Mouse (Mus musculus) monocyte, adult 2 months (primary cell): ENCODE results near the gene Itpr2.

ENCODE experiments used
- DNase-seq, 2 experiments: peaks; one replicate each; pipeline ENCODE4 v3.0.0; 2022; ENCODE audit warnings: low spot score in 2 of 2, low read depth in 1 of 2

Itpr2 gene

DNA sequence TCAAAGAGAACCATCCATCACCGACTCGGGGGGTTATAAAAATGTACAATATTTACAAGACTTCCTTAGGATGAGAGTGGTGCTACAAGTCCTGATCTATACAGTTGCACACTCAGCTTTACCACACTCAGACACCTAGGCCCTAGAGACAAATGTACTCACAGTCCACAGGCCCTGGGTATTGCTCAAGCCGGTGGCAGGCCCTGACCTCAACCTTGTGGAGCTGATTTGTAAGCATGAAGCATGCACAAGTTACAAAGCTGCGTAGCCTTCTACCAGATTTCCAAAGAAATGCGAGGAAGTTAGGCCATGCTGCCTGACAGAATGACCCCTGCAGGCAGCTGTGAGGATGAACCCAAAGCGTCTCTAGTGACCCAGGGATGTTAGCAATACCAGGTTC, 185.6 kb downstream of the Itpr2 start:
- no peak for DNase-seq

DNA sequence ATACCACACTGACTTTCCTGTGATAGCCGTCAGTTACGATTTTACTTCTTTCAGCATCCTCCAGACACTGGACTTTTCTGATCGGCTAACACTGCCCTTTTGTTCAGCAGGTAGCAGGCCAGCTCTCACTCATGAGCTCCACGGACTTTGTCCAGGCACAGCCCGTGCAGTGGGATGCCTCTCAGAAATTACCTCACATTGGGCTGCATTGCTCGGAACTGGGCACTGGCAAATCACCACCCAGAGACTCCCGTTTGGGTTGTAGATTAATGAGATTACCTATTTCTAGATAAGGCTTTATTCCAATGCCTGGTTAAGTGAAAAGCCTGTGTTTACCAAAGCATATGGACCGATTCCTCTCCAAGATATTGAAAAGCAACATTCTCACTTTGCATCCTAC, 186.9 kb downstream of the Itpr2 start:
- DNase-seq: no peak

GRCm38 (mm10) chr6:146314304-146314703, 187.7 kb downstream of the Itpr2 start:
- DNase-seq: no peak

DNA sequence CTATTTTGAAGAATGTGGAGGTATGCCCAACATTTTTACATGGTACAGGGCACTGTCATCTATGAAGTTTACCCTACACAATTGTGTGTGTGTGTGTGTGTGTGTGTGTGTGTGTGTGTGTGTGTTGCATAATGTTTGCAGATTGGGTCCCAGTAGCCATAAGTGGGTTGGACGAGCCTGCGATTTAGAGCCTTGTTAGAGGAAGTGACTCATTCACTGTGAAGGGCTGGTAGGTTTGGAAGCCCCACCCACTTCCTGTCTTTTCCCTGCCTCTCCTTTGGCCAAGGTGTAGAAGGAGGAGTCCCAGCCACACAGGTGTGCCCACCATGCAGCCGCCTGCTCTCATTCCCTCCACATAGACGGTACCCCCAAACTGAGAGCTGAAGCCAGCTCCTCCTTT, 188.6 kb downstream of the Itpr2 start:
- no peak for DNase-seq

- no peak for DNase-seq
These were observed 191.8 kb downstream of the Itpr2 start for GRCm38 (mm10) chr6:146310210-146310609.

- DNase-seq: no peak
These were observed 192.7 kb downstream of the Itpr2 start for GRCm38 (mm10) chr6:146309335-146309734.

DNA sequence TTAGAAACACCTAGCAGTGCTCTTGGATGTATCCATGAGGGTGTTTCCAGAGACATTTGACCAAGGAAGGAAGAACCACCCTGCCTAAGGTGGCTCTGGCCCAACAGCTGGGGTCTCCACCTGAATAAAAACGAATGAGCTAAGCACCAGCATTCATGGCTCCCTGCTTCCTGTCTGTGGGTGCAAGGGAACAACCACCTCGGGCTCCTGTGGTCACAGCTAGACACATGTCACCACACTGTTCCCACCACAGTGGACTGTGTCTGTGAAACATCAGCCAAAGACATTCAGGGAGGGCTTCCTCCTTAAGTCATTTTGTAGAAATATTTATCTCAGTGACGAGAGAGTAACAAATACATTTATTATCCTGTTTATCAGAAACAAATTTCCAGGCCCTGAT, 196.0 kb downstream of the Itpr2 start:
- no peak for DNase-seq

DNA sequence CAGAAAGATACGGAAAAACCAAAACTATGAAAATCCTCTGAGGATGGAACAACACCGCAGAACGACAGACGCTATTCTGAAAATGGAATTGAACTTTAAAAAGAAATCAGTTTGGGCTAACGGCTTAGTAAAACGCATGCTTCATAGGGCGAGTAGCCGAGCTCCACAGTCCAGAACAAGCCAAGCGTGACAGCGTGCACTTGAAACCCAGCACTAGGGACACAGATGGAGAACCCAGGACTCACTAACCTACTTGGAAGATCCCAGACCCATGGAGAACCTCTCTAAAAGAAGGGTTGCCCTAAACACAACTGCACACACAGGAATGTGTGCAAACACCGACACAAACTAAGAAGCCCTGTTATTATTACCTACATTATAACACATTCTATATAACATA, 197.9 kb downstream of the Itpr2 start:
- no peak for DNase-seq

DNA sequence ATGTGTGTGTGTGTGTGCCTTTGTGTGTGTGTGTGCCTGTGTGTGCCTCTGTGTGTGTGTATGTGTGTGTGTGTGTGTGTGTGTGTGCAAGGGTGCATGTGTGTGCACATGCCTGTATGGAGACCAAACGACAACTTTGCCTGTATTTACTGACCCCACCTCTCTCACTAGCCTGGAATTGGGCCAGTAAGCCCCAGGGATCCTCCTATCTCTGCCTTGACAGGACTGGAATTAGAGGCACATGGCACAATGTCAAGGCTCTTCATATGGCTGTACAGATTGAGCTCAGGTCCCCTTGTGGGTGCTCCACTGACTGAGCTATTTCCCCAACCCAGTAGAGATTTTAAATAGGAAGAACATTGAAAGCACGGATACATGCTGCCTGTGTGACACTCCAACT, 198.7 kb downstream of the Itpr2 start:
- no peak for DNase-seq

DNA sequence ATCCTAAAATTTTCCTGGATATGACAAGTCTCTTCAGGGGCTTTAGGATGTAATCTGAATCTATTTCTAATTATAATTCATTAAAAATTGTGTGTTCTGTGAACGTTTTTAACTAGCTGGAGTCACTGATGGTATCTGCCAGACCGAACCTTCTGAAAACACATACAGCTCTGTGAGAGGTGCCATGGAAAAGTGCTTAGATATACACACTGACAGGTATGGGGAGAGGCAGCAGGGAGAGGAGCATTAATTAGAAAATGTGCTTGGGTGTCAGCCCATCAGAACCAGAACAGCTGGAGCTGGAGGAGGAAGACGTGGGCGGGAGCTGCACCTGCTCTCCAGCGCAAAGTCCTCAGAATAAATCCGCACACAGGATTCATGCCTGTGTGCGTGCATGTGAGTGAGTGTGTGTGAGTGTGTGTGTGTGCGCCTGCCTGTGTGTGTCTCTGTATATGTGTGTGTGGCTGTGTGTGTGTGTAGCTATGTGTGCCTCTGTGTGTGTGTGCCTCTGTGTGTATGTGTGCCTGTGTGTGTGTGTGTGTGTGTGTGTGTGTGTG, 199.4 kb downstream of the Itpr2 start:
- no peak for DNase-seq

GRCm38 (mm10) chr6:146302101-146302500, 199.9 kb downstream of the Itpr2 start:
- DNase-seq: no peak

GRCm38 (mm10) chr6:146300961-146301360, 201.1 kb downstream of the Itpr2 start:
- DNase-seq: no peak

GRCm38 (mm10) chr6:146298712-146299111, 203.3 kb downstream of the Itpr2 start:
- no peak for DNase-seq

GRCm38 (mm10) chr6:146291036-146291435, 211.0 kb downstream of the Itpr2 start:
- DNase-seq: no peak

- DNase-seq: no peak
These were observed 212.2 kb downstream of the Itpr2 start for GRCm38 (mm10) chr6:146289801-146290200.

- no peak for DNase-seq
These were observed 213.8 kb downstream of the Itpr2 start for GRCm38 (mm10) chr6:146288266-146288665.

DNA sequence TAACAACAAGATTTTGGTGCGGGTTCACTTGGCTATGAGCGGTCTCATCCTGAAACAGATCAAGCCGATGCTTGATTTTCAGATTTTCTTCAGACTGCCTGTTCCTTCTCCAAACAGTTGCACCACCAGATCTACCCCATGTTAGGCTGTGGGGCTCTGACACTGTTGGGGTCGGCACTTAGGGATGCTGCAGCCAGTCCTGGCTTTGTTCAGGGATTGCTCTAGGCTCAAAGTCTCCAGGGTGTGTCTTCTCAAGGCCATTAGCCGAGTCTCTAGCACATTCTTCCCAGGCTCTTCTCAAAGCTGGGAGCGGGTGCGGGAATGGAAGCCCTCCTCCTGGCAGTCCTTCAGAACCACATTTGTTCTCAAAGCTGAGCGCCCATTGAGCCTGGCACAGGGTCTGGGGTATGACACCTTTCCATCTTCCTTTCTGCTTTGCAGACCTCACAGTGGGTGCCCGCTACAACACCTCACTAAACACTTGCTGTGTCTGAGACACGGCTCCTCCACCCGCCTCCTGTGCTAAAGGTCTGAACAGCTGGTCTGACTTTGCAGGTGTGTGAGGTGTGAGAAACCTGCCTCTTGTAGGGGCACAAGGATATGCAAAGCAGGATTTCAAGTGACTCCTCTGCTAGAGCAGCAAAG, 217.0 kb downstream of the Itpr2 start:
- DNase-seq: no peak

DNA sequence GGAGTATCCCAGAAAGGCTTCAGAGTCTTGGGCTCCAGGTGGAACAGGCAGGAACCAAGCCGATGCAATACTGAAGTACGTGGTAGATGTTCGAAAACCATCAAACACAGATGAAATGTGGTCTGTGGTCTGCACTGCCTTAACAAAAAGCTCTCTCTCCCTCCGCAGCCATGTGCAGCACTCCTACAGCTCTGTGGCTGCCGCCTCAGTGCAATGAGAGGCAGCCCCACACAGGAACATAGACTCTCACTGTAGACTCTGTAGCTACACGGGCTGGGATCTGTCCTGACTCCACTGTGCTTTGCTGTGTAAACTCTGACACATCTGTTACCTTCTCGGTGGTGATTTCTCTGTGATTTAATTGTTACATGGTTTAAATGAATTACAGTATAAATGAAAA, 218.0 kb downstream of the Itpr2 start:
- DNase-seq: no peak

GRCm38 (mm10) chr6:146282061-146282659, 219.9 kb downstream of the Itpr2 start:
- DNase-seq: no peak

DNA sequence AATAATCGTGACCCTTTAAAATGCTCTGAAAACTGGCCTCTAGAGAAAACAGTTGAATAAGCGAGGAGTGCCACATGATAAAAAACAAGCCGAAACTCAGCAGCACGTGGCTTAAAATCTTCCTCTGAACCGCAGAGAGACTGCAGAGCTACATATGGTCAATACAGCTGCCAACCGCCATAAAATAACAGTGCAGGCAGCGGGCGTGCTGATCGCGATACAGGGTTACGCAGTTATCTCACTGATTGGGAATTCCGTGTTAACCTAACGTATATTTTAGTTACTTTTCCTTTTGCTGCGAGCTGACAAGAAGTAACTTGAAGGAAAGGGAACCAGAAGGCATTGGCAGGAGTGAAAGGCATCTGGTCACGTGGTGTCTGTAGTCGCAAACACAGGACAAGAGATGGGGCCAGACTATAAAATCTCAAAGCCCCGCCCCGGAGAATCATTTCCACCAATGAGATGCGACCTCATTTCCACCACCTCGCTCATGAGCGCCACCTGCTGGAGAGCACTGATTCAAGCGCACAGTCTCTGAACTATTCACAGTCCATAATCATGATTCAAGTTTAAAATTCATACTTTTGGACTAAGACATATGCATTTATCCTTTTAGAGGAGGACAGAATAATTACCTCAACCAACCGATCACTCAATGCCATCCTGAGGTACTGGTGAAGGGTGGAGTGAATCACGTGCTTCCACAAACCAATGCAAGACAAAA, 220.7 kb downstream of the Itpr2 start:
- peak in 1 of 2 experiments; percentile 6 for DNase-seq

DNA sequence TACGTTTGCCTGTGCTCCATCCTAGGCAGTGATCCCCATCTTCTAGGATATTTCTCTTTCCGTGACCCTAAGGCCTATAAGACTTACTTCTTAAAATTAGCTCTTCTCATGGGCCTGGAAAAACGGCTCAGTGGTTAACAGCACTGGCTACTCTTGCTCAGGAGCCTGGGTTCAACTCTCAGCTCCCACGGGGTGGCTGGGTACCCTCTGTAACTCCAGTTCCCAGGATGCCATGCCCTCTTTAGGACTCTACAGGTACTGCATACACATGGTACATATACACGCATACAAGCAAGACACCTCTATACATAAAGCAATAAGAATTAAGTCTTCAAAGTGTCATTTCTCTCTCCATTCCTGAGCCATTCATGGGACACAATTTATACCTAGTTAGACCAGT, 228.8 kb downstream of the Itpr2 start:
- no peak for DNase-seq
